Mouse (Mus musculus) cerebellum, adult 18-20 months (tissue): ENCODE data around the gene Kcna7.

Experiments
- DNase-seq, 2 experiments: peaks; one replicate each; pipeline ENCODE4 v3.0.0; 2021

The Kcna7 gene

DNA sequence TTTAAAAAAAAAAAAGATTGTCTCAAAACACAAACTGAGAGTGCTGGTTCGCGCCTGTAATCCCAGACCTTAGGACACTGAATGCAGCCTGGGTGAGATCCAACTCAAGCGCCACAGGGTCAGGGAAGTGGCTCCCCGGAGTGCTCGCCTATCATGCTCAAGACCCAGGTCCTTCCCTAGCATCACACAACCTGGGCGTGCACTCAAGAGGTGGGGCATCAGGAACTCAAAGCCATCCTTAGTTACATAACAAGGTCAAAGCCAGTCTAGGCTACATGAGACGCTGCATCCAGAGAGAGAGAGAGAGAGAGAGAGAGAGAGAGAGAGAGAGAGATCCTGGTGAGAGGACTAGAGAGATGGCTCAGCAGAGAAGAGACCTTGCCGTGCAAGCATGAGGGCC is 21.1 kb downstream of the Kcna7 start:
- DNase-seq, result no peak

DNA sequence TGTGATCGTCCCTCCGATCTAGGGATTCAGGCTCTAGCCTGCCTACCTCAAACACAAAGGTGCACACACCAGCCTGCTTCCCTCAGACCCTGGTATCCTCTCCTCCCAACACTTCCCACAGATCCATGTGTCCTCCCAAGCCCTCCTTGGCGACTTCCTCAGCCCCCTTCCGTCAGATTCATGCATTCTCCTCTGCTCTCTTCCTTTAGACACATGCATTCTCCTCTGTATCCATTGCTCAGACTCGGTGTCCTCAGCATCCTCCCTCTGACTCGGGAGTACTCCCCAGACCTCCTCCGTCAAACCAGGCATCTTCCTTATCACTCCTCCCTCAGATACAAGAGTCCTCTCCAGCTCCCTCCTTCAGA is 28.4 kb downstream of the Kcna7 start:
- DNase-seq, result no peak

DNA sequence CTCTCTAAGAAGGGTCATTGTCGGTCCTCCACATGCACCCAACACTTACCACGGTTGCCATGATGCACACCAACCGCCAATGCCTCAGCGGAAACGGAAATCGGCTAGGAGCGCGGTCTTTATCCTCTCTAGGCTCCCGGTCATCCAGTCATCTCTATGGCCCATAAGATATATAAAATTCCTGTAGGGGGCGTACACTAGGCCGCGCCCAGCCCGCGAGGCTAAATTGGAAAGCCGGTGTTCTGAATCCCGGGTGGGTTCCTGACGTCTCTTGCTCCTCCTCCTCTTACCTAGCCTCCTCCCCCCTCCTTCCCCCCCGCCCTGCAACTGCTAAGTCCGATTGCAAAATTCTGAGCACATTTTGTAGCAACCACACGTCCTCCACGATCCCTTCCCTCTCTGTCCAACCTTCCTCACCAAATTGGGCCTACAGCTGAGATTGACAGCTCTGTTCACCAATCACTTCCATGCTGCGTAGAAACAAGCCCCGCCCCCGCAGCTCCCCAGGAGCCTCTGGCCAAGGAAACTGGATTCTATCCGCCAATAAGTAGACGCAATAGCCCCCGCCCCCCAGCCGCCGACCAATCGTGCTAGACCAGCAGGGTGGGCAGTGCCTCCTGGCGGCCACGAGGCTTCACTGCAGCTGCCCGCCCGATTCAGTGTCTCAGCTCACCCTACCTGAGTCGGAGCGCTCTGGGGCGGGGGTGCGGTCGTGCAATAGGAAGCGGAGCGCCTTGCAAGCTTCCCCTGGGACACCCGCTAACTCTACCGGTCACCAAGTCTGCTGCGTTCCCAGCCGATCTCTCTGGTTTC is 29.0 kb downstream of the Kcna7 start, which contains the start of gene Gys1:
Gene Gys1, plus strand, starts transcription at position 642 of the 813 bp plus-strand sequence.
- peak; percentile 100 for DNase-seq

DNA sequence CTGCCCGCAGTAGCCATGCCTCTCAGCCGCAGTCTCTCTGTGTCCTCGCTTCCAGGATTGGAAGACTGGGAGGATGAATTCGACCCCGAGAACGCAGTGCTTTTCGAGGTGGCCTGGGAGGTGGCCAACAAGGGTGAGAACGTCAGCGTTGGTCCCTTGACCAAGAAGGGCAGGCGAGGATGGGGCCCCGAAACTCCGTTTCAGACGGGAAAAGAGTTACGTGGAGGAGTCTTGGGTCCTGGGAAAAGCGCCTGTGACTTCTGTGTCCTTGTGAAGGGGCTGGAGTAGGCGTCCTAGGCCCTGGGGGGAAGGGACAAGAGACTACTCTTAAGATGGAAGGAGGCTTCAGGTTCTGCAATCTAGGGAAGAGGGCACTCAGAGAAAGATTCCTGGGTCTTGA is 29.6 kb downstream of the Kcna7 start:
- DNase-seq, result no peak

DNA sequence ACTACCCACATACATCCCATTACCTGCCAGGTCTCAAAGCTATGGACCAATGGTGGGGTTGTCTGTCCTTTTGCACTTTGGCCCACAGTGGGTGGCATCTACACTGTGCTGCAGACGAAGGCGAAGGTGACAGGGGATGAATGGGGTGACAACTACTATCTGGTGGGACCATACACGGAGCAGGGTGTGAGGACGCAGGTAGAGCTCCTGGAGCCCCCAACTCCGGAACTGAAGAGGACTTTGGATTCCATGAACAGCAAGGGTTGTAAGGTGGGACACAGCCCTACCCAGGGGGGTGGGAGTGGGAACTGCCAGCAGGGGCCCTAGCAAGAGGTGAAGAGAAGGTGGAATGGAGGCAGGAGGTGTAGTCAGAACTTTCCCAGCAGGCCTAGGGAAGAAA is 31.0 kb downstream of the Kcna7 start:
- DNase-seq, result no peak

DNA sequence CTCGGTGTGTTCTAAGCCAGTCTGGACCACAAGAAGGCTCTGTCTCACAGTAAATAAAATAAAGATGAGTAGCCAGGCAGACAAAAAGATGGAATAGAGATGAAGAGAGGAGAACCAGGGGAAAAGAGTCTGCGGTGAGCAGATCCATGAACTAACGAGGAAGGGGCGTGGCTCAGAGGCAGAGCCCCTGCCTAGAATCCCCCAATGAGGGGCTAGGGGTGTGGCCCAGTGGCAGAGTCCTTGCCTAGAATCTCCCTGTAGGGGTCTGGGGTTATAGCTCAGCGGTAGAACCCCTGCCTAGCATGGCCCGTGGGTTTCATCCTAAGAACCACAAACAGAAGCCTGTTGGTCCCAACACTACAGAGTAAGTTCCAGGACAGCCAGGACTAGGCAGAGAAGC is 31.6 kb downstream of the Kcna7 start:
- no peak for DNase-seq

DNA sequence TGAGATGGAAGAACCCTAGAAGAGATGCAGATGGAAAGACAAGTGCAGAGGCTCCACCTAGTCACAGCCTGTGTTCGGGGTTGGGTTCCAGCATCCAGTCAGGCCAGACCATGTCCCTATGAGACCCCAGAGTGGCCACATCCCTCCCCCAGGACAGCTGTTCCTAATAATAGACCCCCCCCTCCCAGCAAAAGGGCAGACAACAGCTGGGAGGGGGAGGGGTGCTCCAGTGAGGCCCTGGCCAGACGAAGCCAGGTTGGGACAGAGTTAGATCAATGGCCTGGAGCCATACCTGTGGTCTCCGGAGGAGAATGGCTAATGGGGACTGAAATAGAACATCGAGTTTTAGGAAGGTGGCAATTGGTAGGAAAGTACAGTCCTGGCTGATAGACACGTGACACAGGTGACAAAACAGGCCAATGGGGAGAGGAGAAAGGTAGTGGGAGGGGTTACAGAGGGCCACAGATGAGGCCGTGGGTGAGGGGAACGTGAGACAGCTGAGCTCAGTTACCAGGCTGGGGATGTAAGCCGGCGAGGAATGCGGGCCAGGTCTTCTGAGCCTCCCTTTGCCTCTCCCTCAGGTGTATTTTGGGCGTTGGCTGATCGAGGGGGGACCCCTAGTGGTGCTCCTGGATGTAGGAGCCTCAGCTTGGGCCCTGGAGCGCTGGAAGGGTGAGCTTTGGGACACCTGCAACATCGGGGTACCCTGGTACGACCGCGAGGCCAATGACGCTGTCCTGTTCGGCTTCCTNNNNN is 32.2 kb downstream of the Kcna7 start, which contains the start of gene Ruvbl2:
Gene Ruvbl2, minus strand, starts transcription at position 576 of the 756 bp plus-strand sequence.
- peak; percentile 36 to 46 for DNase-seq

DNA sequence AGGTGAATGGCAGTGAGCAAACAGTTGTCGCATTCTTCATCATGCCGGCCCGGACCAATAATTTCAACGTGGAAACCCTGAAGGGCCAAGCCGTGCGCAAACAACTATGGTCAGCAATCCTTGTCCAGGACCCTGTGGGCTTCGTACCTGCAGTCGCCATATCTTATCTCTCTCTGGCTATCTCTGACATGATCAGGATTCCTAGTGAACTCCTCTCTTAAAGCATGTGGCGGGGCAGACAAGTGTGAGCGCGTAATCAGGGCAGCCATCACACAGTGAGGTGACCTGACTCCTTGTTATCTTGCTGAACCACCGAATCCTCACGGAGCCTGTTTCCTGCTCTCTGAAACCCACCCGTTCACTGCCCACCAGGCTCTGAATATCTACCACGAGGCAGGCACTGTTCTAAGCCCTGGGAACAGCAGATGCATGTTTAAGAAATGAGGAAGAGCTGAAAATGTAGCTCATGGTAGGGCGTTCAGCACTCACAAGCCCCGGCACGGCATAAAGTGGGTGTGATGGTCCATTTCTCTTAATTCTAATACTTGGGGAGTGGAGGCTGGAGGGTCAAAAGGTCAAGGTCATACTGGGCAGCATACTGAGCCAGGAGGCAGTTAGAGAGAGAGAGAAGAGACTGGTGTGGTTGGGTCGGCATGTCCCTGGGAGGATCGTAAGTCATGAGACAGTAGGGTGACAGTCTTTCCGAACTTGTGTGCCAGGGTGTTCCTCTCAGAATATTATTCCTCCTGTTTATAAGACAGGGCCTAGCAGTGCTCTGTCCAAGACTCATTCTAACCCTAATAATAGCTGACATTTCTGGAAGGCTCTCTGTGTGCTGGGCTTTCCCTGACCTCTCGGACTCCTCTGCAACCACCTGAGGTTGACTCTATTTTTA is 38.3 kb downstream of the Kcna7 start:
- no peak for DNase-seq

DNA sequence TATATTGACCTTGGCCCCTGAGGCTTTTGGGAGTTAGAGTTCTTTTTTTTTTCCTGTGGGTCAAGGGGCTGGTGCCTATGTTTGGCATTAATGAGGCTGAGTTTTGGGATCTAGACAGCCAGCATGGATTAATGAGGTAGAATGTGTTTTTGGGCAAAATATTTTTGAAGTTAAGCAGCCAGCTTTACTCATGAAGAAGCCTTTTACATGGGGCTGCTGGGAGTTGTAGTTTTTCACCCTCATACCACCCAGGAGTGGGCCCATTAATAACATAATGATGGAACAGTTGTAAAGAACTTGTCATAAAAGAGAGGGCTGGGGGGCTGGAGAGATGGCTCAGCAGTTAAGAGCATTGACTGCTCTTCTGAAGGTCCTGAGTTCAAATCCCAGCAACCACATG is 41.1 kb downstream of the Kcna7 start:
- DNase-seq, result no peak

DNA sequence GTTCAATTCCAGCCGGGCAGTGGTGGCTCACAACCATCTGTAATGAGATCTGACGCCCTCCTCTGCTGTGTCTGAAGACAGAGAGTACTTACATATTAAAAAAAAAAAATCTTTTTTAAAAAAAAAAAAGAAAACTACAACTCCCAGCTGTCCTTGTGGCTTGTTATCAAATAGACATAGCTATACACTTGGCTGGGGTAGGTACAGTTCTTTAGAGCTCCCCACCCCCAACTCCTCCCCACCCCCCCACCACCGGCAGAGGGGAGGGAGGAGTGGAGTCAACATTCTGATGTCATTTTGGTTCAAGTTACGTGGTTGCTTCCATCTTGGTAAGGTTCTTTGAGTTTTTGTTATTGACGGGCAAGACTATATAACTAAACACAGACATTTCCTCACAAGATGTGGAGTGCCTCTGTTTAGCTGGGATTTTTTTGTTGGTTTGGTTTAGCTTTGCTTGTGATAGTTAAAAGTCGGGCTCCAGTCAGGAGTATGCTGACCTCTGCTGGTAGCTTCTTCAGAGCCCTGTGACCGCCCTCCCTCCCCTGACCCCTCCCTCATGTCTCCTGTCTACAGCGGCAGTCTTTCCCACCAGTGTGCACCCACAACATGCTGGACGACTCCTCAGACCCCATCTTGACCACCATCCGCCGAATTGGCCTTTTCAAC is 42.0 kb downstream of the Kcna7 start:
- no peak for DNase-seq

DNA sequence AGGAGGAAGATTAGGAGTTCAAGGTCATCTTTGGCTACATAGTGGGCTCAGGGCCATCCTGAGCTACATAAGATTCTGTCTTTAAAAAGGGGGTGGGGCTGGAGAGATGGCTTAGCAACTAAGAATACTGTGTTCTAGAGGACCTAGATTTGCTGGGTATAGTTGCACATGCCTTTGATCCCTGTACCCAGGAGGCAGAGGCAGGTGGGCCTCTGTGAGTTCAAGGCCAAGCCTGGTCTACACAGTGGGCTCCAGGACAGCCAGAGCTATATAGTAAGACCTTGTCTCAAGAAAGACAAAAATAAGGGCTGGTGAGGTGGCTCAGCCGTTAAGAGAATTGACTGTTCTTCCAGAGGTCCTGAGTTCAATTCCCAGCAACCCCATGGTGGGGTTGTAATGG is 44.5 kb downstream of the Kcna7 start:
- no peak for DNase-seq

DNA sequence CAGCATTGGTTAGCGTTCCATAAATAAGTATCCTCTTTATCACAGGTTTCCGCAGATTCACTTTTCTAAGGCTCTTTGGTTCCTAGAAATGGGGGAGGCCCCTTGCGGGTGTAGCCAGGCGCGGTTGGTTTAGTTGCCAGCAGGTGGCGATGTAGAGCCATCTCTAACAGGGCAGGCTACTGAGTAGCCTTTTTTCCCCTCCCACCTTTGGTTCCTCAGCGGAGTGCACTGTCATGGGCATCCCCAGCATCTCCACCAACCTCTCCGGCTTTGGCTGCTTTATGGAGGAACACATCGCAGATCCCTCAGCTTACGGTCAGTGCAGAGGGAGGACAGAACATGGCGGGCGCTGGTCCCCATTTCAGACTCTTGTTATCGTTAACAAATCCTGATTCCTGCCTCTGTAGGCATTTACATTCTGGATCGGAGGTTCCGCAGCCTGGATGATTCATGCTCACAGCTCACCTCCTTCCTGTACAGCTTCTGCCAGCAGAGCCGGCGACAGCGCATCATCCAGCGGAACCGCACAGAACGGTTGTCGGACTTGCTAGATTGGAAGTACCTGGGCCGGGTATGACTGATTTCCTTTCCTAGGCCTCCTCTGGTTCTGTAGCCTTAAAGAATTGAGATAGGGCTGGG is 46.0 kb downstream of the Kcna7 start:
- peak; percentile 90 for DNase-seq

DNA sequence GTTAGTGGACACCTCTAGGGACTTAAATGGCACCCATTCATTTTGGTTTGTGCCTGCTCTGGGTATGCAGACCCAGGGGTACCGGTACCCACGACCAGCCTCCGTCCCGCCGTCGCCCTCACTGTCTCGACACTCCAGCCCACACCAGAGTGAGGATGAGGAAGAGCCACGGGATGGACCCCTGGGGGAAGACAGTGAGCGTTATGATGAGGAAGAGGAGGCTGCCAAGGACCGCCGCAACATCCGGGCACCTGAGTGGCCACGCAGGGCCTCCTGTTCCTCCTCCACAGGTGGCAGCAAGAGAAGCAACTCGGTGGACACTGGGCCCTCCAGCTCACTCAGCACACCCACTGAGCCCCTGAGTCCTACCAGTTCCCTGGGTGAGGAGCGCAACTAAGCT is 49.5 kb downstream of the Kcna7 start:
- no peak for DNase-seq

DNA sequence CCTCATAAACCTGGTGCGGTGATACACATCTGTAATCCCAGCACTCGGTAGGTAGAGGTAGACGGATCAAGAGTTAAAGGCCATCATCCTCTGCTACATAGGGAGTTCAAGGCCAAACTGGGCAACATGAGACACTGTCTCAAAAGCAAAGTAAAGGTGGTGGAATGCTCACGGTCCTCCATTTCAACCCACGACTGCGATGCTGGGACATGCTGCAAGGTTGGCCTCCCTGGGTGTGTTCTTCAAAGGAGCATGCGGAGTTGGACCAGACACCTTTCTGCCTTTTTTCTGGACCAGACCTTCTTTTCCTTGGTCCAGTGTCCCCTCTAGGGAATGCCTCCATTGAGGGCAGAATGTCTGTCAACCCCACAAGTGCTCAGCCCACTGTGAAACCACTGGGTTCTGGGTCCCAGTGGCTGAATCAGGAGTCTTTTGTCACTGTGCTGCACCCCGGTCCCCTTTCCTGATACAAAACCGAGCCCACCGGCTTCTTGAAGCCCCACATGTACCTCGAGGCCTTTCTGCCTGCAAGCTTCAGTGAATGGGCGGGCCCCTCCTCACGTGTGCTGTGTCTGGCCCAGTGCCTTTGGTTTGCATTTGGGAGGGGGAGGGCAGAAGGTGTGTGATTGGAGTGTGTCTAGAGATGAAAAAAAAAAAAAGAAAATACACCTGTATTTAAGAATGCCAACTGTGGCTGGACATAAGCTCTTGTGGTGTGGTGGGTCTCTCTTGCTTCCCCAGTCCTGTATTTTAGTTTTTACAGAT is 50.7 kb downstream of the Kcna7 start:
- no peak for DNase-seq

DNA sequence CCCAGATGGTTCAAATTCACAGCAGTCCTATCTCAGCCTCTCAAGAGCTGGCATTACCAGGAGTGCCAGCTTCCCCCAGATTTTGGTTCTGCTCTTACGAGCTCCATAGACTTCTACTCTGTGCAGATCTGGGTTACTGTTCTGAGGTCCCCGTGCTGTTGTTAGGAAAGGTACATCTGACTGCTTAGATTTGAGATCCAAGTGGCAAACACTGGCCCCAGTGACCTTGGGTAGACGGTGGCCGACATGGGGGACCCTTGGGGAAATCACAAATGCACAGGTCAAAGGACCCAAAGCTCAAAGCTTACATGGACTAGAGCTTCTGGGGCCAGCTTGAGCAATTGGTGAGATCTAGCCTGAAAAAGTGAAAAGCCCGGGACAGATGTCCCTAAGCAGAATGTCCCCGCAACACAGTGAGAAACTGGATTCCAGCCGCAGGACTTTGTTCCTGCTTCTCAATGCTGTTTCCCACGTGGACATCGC is 51.3 kb downstream of the Kcna7 start:
- DNase-seq, result no peak

DNA sequence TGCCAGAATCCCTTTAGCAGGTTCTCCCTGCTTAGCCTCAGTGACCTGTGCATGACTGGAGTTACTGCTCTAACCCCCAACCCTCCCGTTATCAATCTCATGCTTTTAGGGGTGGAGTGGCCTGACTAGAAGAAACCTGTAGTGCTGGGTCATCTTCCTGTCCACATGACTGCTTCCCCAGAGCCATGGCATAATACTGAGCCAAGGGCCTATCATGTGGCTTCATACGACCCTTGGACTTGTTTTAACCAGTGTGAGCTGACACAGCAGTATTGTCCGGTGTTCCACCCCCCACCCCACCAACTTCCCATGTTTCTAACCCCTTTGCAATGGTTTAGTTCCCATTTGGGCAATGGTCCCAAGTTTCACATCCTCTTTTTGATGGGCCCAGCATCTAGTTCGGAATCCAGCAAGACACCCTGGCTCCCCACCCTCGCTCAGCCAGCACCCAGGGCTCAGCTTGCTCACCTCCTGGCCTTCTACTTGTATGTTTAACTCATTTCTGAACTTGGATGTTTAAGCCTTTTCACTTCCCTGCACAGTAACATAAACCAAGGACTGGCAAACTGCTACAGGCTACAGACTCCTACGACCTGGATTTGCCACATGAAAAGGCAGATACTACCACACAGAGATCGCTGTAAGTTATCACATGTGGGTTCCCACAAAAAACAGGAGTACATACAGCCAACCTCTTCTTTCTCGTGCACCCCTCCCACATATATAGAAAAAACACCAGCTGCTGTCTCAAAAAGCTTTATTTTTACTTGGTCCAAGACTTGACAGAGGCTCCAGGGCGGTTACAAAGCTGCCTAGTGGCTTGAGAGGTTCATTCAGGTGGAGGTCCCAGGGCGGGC is 52.0 kb downstream of the Kcna7 start:
- DNase-seq, result no peak

DNA sequence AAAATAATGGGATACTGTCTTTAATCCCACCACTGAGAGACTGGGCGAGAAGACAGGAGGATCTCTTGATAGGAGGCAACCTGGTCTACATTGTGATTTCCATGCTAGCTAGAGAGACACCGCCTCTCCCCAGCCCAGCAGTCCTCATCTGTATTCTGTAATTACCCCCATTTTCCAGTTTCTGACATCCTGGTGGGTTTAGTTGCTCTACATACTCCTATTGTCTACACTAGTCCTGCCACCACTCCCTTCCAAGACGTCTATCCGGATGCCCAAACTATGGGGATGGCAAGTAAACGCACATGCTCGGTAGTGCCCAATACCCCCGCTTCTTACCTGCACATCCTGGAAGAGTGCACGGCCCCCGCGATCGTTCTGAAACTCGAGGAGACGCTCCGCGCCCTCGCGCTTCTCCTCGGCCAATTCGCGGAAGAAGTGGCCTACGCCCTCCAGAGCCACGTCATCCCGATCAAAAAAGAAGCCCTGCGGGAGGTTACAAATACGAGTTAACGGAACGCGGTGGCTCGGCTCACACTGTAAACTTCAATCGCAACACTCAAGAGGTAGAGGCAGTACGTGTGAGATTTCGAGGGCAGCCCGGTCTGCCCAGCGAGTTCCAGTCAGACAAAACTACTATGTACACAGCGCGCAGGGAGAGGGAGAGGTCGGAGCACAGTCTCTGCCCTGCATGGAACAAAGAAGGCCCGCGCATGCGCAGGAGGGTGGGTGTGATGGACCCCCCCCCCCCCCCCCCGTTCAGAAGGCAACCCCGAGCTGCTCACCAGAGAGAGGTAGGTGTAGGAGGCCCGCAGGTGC is 53.5 kb downstream of the Kcna7 start:
- DNase-seq, result peak; percentile 84 to 86
